Mouse (Mus musculus) forelimb bud, embryonic 11.5 days (tissue): ENCODE data around the gene Setdb1.

ENCODE experiments used
- DNase-seq: peaks from one replicate; pipeline ENCODE4 v3.0.0-alpha.2; 2012; ENCODE audit warnings: low read depth, low spot score

Setdb1 gene

GRCm38 (mm10) chr3:95319110-95319509 lies 37.9 kb downstream of the Setdb1 start:
- no peak for DNase-seq

- no peak for DNase-seq
Observed at GRCm38 (mm10) chr3:95318548-95318947, 38.5 kb downstream of the Setdb1 start.

GRCm38 (mm10) chr3:95317414-95318080 lies 39.5 kb downstream of the Setdb1 start:
- DNase-seq: peak; percentile 46

GRCm38 (mm10) chr3:95315844-95316550 lies 41.0 kb downstream of the Setdb1 start:
- no peak for DNase-seq

- peak; percentile 83 for DNase-seq
Observed at GRCm38 (mm10) chr3:95315094-95315843, 41.7 kb downstream of the Setdb1 start.

- no peak for DNase-seq
Observed at GRCm38 (mm10) chr3:95314486-95315093, 42.4 kb downstream of the Setdb1 start, which contains the start of gene Cers2. Gene Cers2 (plus strand): TSS chr3:95314791.

GRCm38 (mm10) chr3:95314075-95314474 lies 42.9 kb downstream of the Setdb1 start:
- DNase-seq: no peak

GRCm38 (mm10) chr3:95313476-95313875 lies 43.5 kb downstream of the Setdb1 start:
- no peak for DNase-seq

- DNase-seq: no peak
Observed at GRCm38 (mm10) chr3:95312623-95313022, 44.4 kb downstream of the Setdb1 start.

GRCm38 (mm10) chr3:95310968-95311882 lies 45.8 kb downstream of the Setdb1 start:
- peak; percentile 66 for DNase-seq

GRCm38 (mm10) chr3:95310496-95310895 lies 46.5 kb downstream of the Setdb1 start:
- DNase-seq: no peak

GRCm38 (mm10) chr3:95307100-95307499 lies 49.9 kb downstream of the Setdb1 start, which contains the start of gene Anxa9:
Gene Anxa9 (minus strand): TSS chr3:95307176.
- DNase-seq: no peak

- DNase-seq: no peak
Observed at GRCm38 (mm10) chr3:95306244-95306643, 50.8 kb downstream of the Setdb1 start.

- DNase-seq: no peak
Observed at GRCm38 (mm10) chr3:95301204-95301796, 55.7 kb downstream of the Setdb1 start.

GRCm38 (mm10) chr3:95298018-95298417 lies 59.0 kb downstream of the Setdb1 start:
- DNase-seq: no peak

GRCm38 (mm10) chr3:95296103-95296469 lies 60.9 kb downstream of the Setdb1 start:
- DNase-seq: peak; percentile 72

GRCm38 (mm10) chr3:95295321-95296102 lies 61.5 kb downstream of the Setdb1 start:
- no peak for DNase-seq

- DNase-seq: no peak
Observed at GRCm38 (mm10) chr3:95294718-95295117, 62.3 kb downstream of the Setdb1 start.

- DNase-seq: no peak
Observed at GRCm38 (mm10) chr3:95294316-95294715, 62.7 kb downstream of the Setdb1 start.

GRCm38 (mm10) chr3:95293537-95293936 lies 63.5 kb downstream of the Setdb1 start:
- DNase-seq: no peak
